Mouse (Mus musculus) brain, embryonic 14.5 days (tissue): ENCODE data around the gene Magi2. TPM values are rescaled to one million over a fixed set of nuclear protein-coding genes. Genes with fewer than 3 reads are reported as not detected.
A peak's percentile ranks its signal among the peaks of the same experiment; 100 is the strongest.

Source experiments
- DNase-seq: peaks from one replicate; pipeline ENCODE4 v3.0.0-alpha.2; 2011; ENCODE audit warnings: low read depth
- CTCF ChIP-seq: fragments of 200-500 bp; IDR thresholded peaks from 2 replicates; pipeline ENCODE4 v1.5.1; 2012; ENCODE audit warnings: inconsistent platforms, mild to moderate bottlenecking, moderate library complexity, borderline replicate concordance; ENCODE audit not compliant: insufficient read depth, insufficient read length; ENCODE audit errors: extremely low read depth
- POLR2A ChIP-seq: fragments of 200-500 bp; IDR thresholded peaks from 2 replicates; pipeline ENCODE4 v1.6.1; 2012; ENCODE audit warnings: mild to moderate bottlenecking, inconsistent platforms, borderline replicate concordance; ENCODE audit not compliant: poor library complexity, insufficient read depth, insufficient read length, severe bottlenecking; ENCODE audit errors: extremely low read depth
- polyA plus RNA-seq: library from polyadenylated mRNA; depleted of rRNA; stranded (reverse); fragments of >200 nt; gene quantifications from 2 replicates; pipeline ENCODE4 v1.2.3, GENCODE M21; 2012

Gene Magi2
- polyA plus RNA-seq, 1 experiment, result 36.9 TPM

DNA sequence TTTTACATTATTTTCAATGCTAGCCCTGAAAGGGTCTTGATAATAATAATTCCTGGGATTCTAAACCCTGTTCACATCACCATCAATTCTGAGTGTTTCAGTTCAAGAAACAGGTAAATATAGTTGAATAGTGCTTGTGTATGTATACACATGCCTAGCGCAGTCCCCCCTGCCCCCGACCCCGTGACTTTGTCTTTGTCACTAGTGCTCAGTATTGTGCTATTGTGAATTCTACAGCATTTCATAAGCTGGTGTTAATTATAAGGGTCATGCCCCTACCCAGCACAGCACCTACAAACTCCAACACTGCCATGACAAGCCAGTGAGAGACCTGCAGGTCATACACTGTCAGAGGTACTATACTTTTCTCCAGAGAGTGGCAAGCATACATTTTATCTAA, 520.8 kb downstream of the Magi2 start:
- no peak for DNase-seq
- TF ChIP-seq CTCF (no peak), POLR2A (no peak)

DNA sequence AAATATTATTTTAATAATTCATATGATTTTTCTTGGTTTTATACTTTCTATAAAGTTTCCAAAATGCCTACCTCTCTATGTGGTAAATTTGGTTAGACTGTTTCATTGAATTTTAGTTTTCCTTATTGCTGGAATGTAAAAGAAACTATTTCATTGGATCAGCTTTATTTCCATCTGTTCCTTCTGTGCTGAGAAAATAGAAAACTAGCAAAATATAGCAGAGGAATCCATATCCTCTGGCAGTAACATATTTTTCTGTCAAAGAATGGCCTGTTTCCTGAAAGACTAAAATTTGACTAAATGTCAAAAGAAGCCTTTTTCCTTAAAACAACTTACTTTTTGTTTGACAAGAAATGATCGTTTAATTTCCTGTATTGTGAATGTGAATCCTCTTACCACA, 552.4 kb downstream of the Magi2 start:
- TF ChIP-seq CTCF, result no peak
- TF ChIP-seq POLR2A, result no peak
- DNase-seq, result peak; percentile 43

DNA sequence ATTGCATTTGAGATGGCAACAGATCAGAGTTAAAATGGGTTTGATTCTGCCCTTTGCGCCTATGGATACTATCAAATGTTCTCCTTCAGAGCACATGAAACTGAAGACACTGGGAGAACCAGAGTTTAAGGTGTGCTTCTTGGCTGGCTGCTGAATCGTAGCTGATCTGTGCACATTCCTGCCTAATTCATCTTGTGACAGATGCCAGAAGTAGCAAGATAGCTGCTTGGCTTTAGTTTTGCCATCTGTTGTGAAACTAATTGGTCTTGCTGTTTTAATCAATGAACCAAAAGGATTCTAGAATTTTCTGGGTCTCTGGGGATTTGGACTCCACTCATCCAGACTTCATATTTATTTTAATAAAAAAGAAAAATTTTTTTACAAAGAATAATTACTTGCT, 553.2 kb downstream of the Magi2 start:
- TF ChIP-seq POLR2A, result no peak
- TF ChIP-seq CTCF, result no peak

DNA sequence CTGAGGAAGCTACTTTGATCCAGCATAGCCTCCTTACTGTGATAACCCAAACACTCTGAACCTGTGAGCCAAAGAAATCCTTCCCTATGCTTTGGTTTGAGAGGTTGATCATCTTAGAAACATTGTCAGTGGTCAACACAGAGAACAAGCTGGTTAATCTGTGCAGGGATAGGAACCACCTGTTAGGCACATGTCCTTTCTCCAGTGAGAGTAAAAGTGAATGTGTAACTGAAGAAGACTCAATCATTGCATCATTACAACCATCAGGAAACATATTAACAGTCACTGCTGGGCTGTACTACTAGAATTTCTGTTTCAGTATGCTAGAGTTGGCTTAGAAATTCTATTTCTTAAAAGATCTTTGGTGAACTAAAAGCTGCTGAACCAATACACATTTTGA, 558.5 kb downstream of the Magi2 start:
- DNase-seq, result no peak
- TF ChIP-seq POLR2A, result no peak
- TF ChIP-seq CTCF, result no peak

More for the DNA sequence above, 553.2 kb downstream of the Magi2 start:
- DNase-seq, result peak; percentile 85

DNA sequence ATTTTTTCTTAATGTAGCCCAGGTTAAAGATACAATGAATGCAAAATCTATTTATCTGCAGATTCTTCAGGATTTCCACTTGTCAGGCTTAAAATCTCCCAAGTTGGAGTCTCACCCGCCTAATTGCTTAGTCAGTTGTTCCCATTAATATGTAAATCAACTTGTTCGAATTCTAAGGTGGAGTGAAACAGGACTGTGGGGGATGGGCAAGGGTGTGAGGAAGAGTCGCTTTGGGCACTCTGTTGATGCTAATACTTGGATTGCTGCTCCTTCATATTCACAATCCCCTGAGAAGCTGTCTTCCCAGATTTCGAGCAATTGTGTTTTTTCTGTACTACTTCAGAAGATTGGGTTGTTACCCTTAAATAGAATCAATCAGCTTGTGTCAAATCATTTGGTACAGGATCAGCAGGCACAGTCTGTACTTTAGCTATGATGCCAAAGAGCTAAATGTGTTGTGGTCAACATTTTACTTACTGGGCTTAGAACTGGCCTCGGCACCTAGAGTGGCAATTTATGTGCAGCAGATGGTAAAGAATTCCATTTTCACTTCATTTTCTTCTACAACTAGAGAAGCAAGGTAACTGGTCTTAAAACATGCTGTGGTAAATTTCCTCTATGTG, 560.8 kb downstream of the Magi2 start:
- DNase-seq, result peak; percentile 82
- TF ChIP-seq POLR2A (no peak), CTCF (no peak)

DNA sequence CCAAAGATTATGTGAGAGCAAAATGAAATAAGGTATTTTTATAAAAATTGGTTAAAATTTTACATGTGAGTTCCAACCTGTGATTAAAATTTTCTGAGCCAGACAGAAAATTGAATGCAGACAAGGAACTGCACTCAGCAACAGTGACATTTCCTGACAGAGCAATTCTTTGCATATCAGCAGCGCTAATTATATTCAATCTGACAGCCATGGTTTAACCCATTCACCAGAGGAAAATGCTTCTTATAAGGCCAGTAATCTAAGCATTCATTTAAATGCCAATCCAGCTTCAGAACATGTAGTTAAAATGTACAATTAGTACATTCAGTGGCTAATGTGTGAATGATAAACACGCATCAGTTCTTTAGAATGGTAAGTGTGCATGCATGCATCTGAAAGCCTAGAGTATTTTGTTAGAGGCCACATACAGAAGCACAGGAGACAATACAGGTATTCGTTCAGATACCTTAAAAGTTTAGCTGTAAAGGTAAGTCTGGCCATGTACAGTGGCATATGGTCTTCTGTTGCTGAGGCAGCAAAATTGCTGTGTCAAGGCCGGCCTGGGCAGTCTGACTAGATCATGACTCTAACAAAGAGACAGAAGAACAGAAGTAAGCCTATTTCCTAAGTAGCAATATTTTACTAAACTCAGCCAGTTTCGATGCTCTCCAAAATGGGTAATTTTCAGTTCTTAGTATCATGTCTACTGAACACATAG, 576.4 kb downstream of the Magi2 start:
- no peak for TF ChIP-seq POLR2A
- peak; percentile 88 for DNase-seq

DNA sequence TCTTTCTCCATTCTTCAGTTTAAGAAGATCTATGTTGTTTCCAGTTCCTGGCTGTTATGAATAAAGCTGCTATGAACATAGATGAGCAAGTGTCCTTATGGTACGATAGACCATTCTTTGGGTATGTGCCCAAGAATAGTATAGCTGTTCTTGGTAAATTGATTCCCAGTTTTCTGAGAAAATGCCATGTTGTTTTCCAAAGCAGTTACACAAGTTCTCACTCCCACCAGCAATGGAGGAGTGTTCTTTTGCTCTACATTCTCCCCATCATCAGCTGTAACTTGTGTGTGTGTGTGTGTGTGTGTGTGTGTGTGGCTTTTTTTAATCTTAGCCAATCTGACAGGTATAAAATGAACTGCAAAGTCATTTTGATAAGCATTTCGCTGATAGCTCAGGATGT, 595.7 kb downstream of the Magi2 start:
- TF ChIP-seq POLR2A, result no peak
- no peak for TF ChIP-seq CTCF
- DNase-seq, result no peak

DNA sequence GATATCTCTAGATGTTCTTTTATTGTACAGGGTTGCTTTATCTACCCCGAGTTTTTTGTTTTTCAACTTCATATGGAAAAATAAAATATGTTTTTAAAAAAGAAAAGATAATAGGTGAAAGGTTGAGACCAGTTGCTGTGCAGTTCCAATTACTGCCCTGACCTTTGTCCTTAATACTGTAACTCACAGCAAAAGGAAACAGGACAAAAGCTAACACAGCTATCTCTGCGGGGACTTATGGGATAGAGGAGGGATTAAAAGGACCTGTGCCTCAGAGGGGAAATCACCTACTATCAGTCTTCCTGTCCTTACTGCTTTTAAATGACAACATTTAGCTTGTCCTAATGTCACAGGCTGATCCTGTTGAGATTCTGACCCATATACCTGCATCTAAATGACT, 599.1 kb downstream of the Magi2 start:
- TF ChIP-seq POLR2A (no peak), CTCF (no peak)
- no peak for DNase-seq

DNA sequence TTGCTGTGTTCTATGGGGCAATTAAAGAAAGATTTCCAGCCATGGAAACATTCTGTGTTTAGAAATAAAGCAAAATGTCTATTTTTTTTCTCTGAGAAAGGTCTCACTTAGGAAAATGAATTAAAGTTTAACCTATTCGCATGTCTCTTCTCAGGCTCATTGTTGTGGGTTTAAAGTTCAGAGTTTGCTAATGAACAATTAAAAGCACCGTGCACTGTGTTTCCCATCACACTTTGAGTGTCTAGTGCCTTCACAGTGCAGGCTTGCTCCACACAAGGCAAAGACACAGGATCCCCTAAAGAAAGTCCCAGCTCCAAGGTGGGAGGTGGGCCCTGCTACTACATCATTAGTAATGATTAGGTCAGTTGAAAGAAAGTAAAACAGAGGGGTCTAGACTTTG, 602.5 kb downstream of the Magi2 start:
- no peak for TF ChIP-seq POLR2A
- TF ChIP-seq CTCF, result no peak
- no peak for DNase-seq

DNA sequence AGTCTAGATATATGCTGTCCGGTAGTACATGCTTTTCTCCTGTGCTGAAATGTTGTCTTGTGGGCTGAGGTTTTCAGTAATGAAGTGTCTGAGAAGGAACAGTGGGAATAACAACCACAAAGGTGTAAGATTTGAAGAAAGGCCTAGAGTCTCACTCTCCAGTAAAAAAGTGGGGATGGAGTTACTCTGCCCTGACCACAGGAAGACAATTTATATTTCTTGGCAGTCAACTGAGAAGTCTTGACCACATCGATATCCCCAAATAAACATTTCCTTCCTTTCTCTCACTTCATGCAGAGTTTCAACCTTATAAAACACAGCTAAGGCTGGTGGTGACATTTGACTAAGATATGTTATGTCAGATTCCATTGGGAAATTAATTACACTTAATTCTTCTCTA, 636.0 kb downstream of the Magi2 start:
- DNase-seq, result no peak
- TF ChIP-seq POLR2A (no peak), CTCF (no peak)

DNA sequence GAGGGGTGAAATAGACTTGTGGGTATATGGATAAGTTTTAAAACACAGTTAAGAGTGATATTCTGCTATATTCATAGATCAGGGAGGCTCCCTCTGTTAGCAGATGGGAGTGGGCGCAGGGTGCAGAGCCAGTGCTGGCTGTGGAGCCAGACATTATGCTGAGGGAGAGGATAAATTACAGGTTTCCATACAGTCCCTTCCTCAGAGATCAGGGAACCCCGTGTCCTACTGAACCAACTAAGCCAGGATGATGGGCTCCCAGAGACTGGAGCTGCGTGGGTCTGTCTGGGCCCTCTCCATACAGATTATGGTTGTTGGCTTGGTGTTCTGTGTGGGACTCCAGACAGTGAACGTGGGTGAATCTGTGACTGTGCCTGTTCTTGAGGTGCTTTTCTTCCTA, 643.6 kb downstream of the Magi2 start:
- no peak for DNase-seq
- no peak for TF ChIP-seq CTCF

DNA sequence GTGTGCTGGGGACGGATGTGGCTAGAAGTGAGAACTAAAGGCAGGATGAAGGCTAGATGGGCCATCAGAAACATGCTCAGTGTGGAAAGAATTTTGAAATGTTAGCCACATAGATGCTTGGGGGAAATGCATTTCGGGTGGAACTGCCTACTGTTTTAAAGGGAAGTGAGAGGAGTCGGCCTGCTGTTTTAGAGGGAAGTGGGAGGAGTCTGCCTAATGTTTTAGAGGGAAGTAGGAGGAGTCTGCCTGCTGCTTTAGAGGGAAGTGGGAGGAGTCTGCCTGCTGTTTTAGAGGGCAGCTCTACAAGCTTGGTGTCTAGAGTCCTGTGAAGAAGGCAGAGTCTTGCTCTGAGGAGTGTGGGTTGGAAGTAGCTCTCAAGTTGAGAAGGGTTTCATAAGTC, 664.9 kb downstream of the Magi2 start:
- no peak for TF ChIP-seq CTCF
- TF ChIP-seq POLR2A, result no peak
- no peak for DNase-seq

DNA sequence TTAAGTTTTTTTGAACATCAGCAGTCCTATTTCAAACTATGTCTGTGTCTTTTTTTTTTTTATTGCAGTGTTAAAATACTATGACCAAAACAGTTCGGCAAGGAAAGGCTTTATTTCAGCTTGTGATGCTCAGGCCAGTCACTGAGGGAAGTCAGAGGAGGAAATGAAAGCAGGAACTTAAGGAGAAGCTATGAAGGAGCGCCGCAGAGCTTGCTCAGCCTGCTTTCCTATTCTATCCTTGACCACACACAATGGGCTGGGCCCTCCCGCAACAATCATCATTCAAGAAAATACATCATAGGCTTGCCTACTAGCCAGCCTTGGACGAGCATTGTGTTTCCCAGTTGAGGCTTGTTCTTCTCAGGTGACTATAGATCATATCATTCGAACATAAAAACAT, 669.1 kb downstream of the Magi2 start:
- DNase-seq, result no peak
- TF ChIP-seq CTCF (no peak), POLR2A (no peak)

DNA sequence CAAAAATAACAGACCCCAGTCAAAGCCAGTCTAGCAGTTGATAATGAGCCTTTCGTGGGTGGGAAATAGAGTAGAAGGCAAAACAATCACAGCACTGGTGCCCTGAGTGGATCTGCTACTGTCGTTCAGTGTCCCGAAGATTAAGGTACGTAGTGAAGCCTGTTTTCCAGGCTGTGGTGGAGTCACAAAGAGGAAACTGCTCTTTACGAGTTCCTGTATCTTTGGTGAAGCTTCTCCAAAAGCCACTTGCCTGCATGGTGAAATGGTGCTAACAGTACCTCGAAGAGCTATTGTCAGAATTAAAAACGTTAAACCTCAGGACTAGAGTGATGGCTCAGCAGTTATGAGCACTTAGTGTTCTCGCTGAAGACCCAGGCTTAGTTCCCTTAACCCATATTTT, 674.8 kb downstream of the Magi2 start:
- no peak for DNase-seq
- TF ChIP-seq CTCF (no peak), POLR2A (no peak)
